Mouse (Mus musculus): ENCODE measurements at regions not wholly inside any gene's neighbourhood (a gene's known extent, or its start where the extent isn't known, plus 50 kb on each side); places are given as distances from the start of the nearest gene placed in this dataset.

DNA sequence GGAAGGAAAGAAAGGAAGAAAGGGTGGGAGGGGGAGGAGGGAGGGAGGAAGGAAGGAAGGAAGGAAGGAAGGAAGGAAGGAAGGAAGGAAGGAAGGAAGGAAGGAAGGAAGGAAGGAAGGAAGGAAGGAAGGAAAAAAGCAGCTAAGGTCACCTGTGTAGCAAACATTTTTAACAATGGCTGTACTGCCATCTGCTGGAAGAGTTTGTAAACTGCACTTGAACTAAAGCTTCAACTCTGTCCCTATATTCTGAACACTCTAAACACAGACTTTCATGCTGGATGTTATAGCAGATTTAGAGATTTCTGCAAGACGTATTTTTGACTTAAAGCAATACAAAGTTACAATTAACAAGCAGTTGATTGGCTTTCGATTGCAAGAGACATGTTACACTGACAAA, 90.3 kb upstream of the Dab2 start:
- no peak for TF ChIP-seq POLR2A (IDR thresholded peaks at IDR 0.05; ENCODE audit: extremely low read depth, insufficient read depth, low read length)
- TF ChIP-seq CTCF (IDR thresholded peaks at IDR 0.05; ENCODE audit: extremely low read depth, insufficient read depth, low read length): 0 out of 2 replicates have a peak, but pooled peaks have one; percentile 15
